Mouse (Mus musculus) G1E (cell line): ENCODE data around the gene D17Wsu92e. TPM values are rescaled to one million over a fixed set of nuclear protein-coding genes. Genes with fewer than 3 reads are reported as not detected.

Experiments used
- ATAC-seq: 2 replicates; pipeline ENCODE4 v1.8.0; 2016; ENCODE audit warnings: mild to moderate bottlenecking; ENCODE audit not compliant: insufficient number of reproducible peaks, poor library complexity, low FRiP score, severe bottlenecking; ENCODE audit errors: extremely low read depth
- DNase-seq: peaks from one replicate; pipeline ENCODE4 v3.0.0; 2012; ENCODE audit warnings: low spot score
- H3K27me3 ChIP-seq: 2 replicates; pipeline ENCODE4 v1.6.1; 2012; ENCODE audit warnings: mild to moderate bottlenecking, low read length, inconsistent platforms; ENCODE audit not compliant: insufficient read depth
- H3K36me3 ChIP-seq: replicated peaks from 2 replicates; pipeline ENCODE3; 2012; ENCODE audit warnings: mild to moderate bottlenecking, inconsistent platforms
- H3K4me1 ChIP-seq: 2 replicates; pipeline ENCODE4 v1.6.1; 2012; ENCODE audit warnings: low read depth, low read length, inconsistent platforms, mixed read lengths; ENCODE audit not compliant: insufficient read depth
- H3K4me3 ChIP-seq: 2 replicates; pipeline ENCODE4 v1.5.1; 2012; ENCODE audit warnings: low read depth, mild to moderate bottlenecking, inconsistent platforms, low read length, moderate library complexity, mixed read lengths
- H3K9me3 ChIP-seq: replicated peaks from 2 replicates; pipeline ENCODE4 v1.6.1; 2012; ENCODE audit warnings: inconsistent platforms
- CTCF ChIP-seq: IDR thresholded peaks from 2 replicates; pipeline ENCODE4 v1.5.1; 2012; ENCODE audit warnings: low read depth, low read length, inconsistent platforms, mixed read lengths
- GATA1 ChIP-seq: IDR thresholded peaks from 2 replicates; pipeline ENCODE4 v1.6.1; 2012; ENCODE audit warnings: borderline replicate concordance, low read length, inconsistent platforms, mixed read lengths
- GATA2 ChIP-seq: IDR thresholded peaks from 2 replicates; pipeline ENCODE4 v1.6.1; 2012; ENCODE audit warnings: low read depth, low read length, inconsistent platforms, borderline replicate concordance
- POLR2AphosphoS5 ChIP-seq: IDR thresholded peaks from 2 replicates; pipeline ENCODE4 v1.6.1; 2012; ENCODE audit warnings: low read depth, low read length, inconsistent platforms; ENCODE audit not compliant: insufficient replicate concordance
- TAL1 ChIP-seq: conservative IDR thresholded peaks from 2 replicates; pipeline ENCODE4 v1.6.1; 2012; ENCODE audit warnings: low read depth, low read length, inconsistent platforms, mixed read lengths
- polyA plus RNA-seq: library from polyadenylated mRNA; stranded (reverse); fragments of >175 nt; gene quantifications from 2 replicates; pipeline ENCODE4 v1.2.3, GENCODE M21; 2012
- total RNA-seq, 2 experiments: library from RNA; stranded (forward) in 1 of 2; stranded (reverse) in 1 of 2; fragments of 200-1000 nt in 1 of 2; fragments of >200 nt in 1 of 2; fragmentation: Nextera tagmentation in 1 of 2; gene quantifications; 2 replicates each; pipeline ENCODE4 v1.2.3; 2014 to 2017

The D17Wsu92e gene
- total RNA-seq (2014; fragmentation: Nextera tagmentation) (84.4 and 87.4 TPM in 2 replicates), total RNA-seq (2017) (61.6 and 65.3 TPM in 2 replicates), polyA plus RNA-seq (58.6 and 60.2 TPM in 2 replicates)

DNA sequence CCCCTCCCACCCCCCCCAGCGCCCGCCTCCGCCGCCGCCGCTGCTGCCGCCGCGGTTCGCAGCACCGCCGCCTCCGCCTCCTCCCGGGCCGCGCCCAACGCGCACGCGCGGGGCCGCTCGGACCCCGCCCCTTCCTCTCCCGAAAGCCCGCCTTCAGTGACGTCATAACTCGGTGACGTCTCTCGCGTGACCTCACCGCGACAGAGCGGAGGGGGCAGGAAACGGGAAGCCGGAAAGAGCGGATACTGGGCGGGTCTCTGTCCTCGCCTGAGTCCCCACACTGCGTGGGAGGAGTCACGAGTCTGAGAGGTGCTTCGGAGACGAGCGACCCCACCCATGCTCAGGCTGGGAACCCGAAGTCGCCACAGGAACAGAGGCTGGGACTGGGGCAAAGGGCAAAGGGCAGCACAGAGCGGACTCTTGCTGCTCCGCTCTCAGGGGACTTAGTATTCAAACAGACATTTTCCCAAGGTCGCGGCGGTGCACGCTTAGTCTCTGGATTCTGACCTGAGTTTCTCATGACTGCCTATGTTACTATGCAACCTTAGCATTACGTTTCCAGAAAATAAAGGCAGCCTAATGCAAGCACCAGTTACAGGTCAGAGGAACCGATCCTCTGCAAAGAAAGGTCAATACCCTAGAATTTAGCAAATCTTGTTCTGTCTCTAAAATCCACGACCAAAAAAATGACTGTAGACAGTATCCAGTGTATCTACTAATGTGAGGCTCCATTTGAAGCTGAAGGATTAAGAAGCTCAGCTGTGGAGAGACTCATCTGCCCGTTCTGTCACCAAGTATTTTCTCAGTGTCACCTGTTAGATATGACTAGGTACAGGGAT is at the start of gene D17Wsu92e:
D17Wsu92e (minus strand) TSS at position 81 of the 839 bp plus-strand sequence.
- peaks cover 52% of the 10 kb centered on the region for H3K4me1 ChIP-seq
- DNase-seq = peak; percentile 79

DNA sequence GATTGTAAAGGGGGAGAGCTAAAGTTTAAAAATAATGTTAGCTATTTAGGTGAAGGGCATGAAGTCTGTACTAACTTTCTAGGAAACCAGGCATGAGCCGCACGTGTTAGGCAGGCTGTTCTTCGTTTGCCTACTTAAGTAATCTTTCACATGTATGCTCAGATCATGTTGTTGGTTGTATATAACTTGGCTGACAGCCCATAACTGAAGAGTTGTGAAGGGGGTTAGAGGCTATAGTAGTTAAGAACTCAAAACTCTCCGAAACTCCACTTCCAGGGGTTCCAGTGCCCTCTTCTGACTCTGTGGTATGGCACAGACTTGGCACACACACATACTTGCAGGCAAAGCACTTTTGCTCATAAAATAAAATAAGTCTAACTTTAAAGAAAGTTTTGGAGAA is 46.3 kb upstream of the D17Wsu92e start:
- DNase-seq = no peak
- no peak overlapping the region for H3K4me3 ChIP-seq

More for the DNA sequence above, at the start of gene D17Wsu92e:
- Histone ChIP-seq H3K9me3 (no peaks in the 10 kb centered on the region), H3K27me3 (no peaks in the 10 kb centered on the region), H3K36me3 (peaks cover 19% of the 10 kb centered on the region), H3K4me3 (peak within 1 kb of the TSS; percentile 97)
- peak; percentile 92 for ATAC-seq
- TF ChIP-seq GATA1 = no peak
- TF ChIP-seq TAL1 = no peak
- no peak for TF ChIP-seq GATA2
- no peak for TF ChIP-seq CTCF
- TF ChIP-seq POLR2AphosphoS5 = no peak

DNA sequence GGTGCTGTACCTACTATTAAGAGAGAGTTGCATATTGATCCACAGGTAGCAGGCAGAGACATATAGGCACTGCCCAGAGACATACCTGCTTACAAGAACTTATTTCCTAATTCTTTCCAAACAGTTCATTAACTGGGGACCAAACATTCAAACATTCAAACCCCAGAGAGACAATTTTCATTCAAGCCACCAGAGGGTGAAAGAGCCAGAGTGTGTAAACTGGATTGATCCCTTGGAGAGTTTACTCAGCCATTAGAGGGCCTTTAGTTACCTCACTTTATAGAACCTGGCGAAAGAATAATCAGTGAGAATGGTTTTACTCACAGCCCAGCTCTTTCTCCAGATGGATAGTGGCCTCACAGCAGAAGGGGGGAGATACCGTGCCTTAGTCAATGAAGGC is 45.0 kb upstream of the D17Wsu92e start:
- H3K36me3 ChIP-seq = peaks cover 67% of the 10 kb centered on the region
- DNase-seq (no peak), ATAC-seq (no peak)
- H3K9me3 ChIP-seq = no peaks in the 10 kb centered on the region
- H3K4me3 ChIP-seq = peak overlapping the region; percentile 22; the same call in 1 of the 2 replicates
- H3K27me3 ChIP-seq = no peaks in the 10 kb centered on the region
- no peak for TF ChIP-seq CTCF
- TF ChIP-seq GATA2 = no peak
- TF ChIP-seq POLR2AphosphoS5 = no peak
- no peak for TF ChIP-seq GATA1
- no peak for TF ChIP-seq TAL1
- peaks cover 47% of the 10 kb centered on the region for H3K4me1 ChIP-seq

More for the DNA sequence above, 46.3 kb upstream of the D17Wsu92e start:
- no peak for ATAC-seq
- peaks cover 45% of the 10 kb centered on the region for H3K4me1 ChIP-seq
- H3K36me3 ChIP-seq = peaks cover 61% of the 10 kb centered on the region
- no peaks in the 10 kb centered on the region for H3K27me3 ChIP-seq
- H3K9me3 ChIP-seq = no peaks in the 10 kb centered on the region
- TF ChIP-seq TAL1 = no peak

DNA sequence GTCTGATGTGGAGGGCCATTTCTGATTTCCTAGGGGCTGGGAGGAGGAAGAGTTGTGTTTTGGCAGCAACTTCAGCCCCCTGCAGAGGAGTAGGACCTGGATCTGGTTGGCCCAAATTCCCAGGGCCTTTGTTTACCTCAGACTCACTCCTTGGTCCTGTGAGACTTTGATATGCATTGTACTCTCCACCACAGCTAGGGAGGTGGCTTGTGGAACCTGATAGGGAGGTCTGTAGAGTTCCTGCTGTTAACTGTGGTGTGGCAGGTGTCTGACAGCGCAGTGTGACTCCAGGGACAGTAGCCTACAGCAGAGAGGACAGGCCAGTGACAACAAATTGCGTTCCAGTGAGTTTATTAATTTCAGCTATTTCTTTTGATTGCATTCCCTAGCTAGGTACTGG is 38.7 kb upstream of the D17Wsu92e start:
- peak; percentile 18 for DNase-seq
- H3K4me3 ChIP-seq = peak overlapping the region; percentile 30; the same call in 1 of the 2 replicates
- no peak for ATAC-seq

DNA sequence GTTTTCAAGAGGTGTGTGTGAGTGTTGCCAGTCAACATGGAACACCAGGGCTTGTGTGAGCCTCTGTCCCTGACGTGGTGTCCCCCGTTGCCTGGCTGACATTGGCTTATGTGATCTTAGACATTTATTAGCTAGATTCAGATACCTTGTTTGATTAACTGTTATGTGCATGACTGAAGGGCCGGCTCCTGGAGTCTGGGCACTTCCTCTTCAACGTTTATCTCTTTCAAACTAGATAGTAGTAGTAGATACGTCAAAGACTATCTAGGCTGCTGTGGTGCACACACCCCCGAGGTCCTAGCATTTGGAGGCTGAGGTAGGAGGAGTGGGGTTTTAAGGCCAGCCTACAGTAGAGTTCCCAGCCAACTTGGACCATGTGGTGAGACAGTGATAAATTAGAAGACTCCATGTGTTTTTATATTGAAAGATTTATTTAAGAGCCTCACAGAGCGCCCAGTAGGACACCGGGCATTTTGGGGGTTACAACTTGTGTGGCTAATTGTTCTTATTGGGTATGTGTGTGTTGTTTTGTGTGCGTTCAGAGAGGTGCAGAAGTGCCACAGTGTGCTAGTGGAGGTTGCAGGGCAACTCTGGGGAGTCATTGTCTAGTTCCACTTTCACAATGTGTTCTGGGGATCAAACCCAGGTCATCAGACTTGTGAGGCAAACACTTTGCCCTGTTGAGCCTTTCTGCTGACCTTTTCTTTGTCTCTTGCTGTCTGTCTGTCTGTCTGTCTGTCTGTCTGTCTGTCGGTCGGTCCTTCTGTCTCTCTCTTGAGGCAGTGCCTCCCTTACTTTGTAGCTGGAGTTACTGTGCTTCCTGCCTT is 37.4 kb upstream of the D17Wsu92e start:
- TF ChIP-seq POLR2AphosphoS5 (no peak), CTCF (no peak), GATA1 (no peak), TAL1 (no peak), GATA2 (no peak)
- H3K4me1 ChIP-seq = peaks cover 37% of the 10 kb centered on the region

More for the DNA sequence above, 38.7 kb upstream of the D17Wsu92e start:
- Histone ChIP-seq H3K9me3 (no peaks in the 10 kb centered on the region), H3K27me3 (no peaks in the 10 kb centered on the region), H3K4me1 (peaks cover 40% of the 10 kb centered on the region), H3K36me3 (peaks cover 65% of the 10 kb centered on the region)
- TF ChIP-seq POLR2AphosphoS5 = no peak
- 0 out of 2 replicates have a peak, but pooled peaks have one; percentile 17 for TF ChIP-seq TAL1
- TF ChIP-seq CTCF = no peak
- no peak for TF ChIP-seq GATA2
- no peak for TF ChIP-seq GATA1

DNA sequence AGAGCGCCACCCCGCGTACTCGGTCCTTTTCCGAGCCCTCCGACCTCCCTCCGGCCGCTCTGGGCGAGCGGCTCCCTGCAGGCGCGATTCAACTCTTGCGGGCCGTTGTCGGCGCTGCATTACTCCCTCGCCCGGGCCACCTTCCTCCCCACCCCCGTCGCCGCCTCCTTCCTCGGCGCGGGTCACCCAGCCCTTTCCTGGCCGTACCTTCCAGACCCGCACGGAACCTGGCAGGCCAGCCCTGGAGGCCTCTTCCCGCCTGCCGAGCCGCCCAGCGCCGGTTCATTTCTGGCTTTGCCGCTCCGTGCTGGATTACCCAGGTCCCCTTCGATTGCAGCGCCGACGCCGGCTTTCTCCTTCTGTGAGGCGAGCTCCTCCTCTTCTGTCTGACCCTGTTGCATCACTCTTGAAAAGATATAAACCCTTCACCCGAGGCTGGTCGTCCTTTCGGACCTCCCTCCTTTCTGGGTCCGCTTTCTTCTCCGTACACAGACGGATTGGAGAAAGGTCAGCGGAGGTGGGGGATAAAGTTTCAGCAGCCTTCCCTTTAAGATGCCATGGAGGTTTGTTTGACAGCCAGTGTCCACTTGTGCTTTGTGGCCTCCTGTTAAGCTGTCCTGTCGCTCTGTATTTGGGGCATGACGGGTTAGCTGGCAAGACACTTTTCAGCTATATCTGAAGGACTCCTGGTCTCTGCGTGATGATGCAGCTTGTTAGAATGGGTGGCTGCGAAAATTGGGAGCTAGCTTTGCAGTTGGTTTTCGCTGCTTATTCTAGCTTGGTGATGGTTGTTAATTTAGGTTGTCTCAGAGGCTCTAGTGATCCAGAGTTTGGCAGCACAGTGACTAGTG is 36.6 kb upstream of the D17Wsu92e start:
- peaks cover 37% of the 10 kb centered on the region for H3K4me1 ChIP-seq
- TF ChIP-seq TAL1 (no peak), POLR2AphosphoS5 (no peak), CTCF (no peak), GATA1 (no peak), GATA2 (no peak)
- ATAC-seq = no peak
- no peaks in the 10 kb centered on the region for H3K27me3 ChIP-seq
- peaks cover 67% of the 10 kb centered on the region for H3K36me3 ChIP-seq
- no peaks in the 10 kb centered on the region for H3K9me3 ChIP-seq
- H3K4me3 ChIP-seq = peak overlapping the region; percentile 98
- DNase-seq = peak; percentile 51

More for the DNA sequence above, 37.4 kb upstream of the D17Wsu92e start:
- peaks cover 64% of the 10 kb centered on the region for H3K36me3 ChIP-seq
- H3K4me3 ChIP-seq = peak overlapping the region; percentile 98
- H3K27me3 ChIP-seq = no peaks in the 10 kb centered on the region
- ATAC-seq = peak; percentile 25
- H3K9me3 ChIP-seq = no peaks in the 10 kb centered on the region
- peak; percentile 35 for DNase-seq
